Mouse (Mus musculus) heart, embryonic 16.5 days (tissue): ENCODE data around the gene Fcgr3. TPM values are rescaled to one million over a fixed set of nuclear protein-coding genes. Genes with fewer than 3 reads are reported as not detected.

Source experiments
- ATAC-seq: fragments of 200-750 bp; cut with Nextera tagmentation; replicated peaks from 2 replicates; pipeline ENCODE4 v1.8.0; 2017; ENCODE audit warnings: moderate number of reproducible peaks; ENCODE audit not compliant: insufficient read depth, low FRiP score; ENCODE audit errors: extremely low read depth
- H3K27ac ChIP-seq: fragments of 300-500 bp; sonication (generic); 2 replicates; pipeline ENCODE4 v1.5.1; 2014; ENCODE audit warnings: mild to moderate bottlenecking, low read length, control low read depth, moderate library complexity
- H3K27me3 ChIP-seq: fragments of 300-500 bp; sonication (generic); 2 replicates; pipeline ENCODE4 v1.6.1; 2014; ENCODE audit warnings: low read length, mixed read lengths; ENCODE audit not compliant: control insufficient read depth, insufficient read depth
- H3K36me3 ChIP-seq: fragments of 300-500 bp; sonication (generic); 2 replicates; pipeline ENCODE4 v1.6.1; 2014; ENCODE audit not compliant: control insufficient read depth, insufficient read depth
- H3K4me1 ChIP-seq: fragments of 300-500 bp; sonication (generic); 2 replicates; pipeline ENCODE4 v1.6.1; 2014; ENCODE audit warnings: low read length, mixed read lengths; ENCODE audit not compliant: control insufficient read depth, insufficient read depth
- H3K4me2 ChIP-seq: fragments of 300-500 bp; sonication (generic); 2 replicates; pipeline ENCODE4 v1.6.1; 2014; ENCODE audit warnings: low read depth, mild to moderate bottlenecking, control low read depth, low read length
- H3K4me3 ChIP-seq: fragments of 300-500 bp; sonication (generic); 2 replicates; pipeline ENCODE4 v1.5.1; 2014; ENCODE audit warnings: mild to moderate bottlenecking, control low read depth, low read length
- H3K9ac ChIP-seq: fragments of 300-500 bp; sonication (generic); 2 replicates; pipeline ENCODE4 v1.6.1; 2014; ENCODE audit warnings: low read length, control low read depth
- H3K9me3 ChIP-seq: fragments of 300-500 bp; sonication (generic); replicated peaks from 2 replicates; pipeline ENCODE4 v1.6.1; 2016; ENCODE audit warnings: low read length; ENCODE audit not compliant: control insufficient read depth
- WGBS: fragments of 180-500 bp; shearing (Covaris S2); extraction: QIAGEN DNeasy Blood & Tissue Kit; methylation state at CpG from one replicate; pipeline ENCODE4 v1.1.7; 2014; 5-methylcytosine and 5-hydroxymethylcytosine counted together
- polyA plus RNA-seq: library from polyadenylated mRNA; unstranded; fragments of >200 nt; fragmentation: Nextera tagmentation; extraction: Ambion mirVana; gene quantifications from 2 replicates; pipeline ENCODE4 v1.2.1, GENCODE M21; 2015

Gene Fcgr3
- polyA plus RNA-seq, 1 experiment from 2014 or later, result 10.7 TPM

DNA sequence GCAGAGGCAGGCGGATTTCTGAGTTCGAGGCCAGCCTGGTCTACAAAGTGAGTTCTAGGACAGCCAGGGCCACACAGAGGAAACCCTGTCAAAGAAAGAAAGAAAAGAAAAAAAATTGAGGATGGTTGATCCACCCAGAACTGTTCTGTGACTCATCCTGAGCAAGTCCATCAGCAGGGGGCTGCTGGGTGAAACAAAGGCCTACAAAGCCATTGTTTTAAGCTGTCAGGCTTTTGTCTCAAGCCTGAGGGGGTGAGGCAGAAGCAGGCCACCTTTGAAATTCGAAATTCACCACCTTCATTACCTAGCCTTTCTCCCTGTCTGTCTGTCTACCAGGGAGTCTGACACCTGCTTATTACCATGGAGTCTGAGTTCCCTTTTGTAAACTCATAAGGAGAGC, 18.2 kb downstream of the Fcgr3 start:
- no peaks in the 10 kb centered on the region; the same call in 1 of the 2 replicates for H3K9me3 ChIP-seq
- H3K9ac ChIP-seq, result no peak overlapping the region
- H3K36me3 ChIP-seq, result no peaks in the 10 kb centered on the region
- no peak for ATAC-seq
- no peaks in the 10 kb centered on the region for H3K27me3 ChIP-seq
- H3K27ac ChIP-seq, result no peak overlapping the region
- peaks cover 4% of the 10 kb centered on the region; the same call in 1 of the 2 replicates for H3K4me1 ChIP-seq
- H3K4me3 ChIP-seq, result no peak overlapping the region
- no peak overlapping the region for H3K4me2 ChIP-seq
- WGBS, result 75% methylated on average over 3 of the region's 3 CpGs

DNA sequence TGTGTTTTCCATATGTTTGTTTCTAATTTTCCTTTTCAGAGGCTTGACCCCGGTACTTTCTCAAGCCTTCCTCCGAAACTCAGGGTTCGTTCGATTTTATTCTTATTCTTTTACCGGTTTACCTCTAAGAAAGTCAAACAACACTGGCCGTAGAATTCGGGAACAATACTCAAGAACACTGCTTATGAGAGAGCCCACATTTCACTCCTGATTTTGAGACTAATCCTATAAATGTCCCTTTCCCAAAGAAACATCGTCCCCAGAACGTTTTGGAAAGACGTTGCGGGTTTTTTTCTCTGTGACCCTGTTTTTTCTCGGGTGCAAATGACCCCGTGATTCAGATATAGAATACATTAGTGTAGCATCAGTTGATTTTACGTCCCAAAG, 19.7 kb downstream of the Fcgr3 start:
- peak overlapping the region; percentile 64; the same call in 1 of the 2 replicates for H3K9ac ChIP-seq
- H3K4me1 ChIP-seq, result peaks cover 4% of the 10 kb centered on the region; the same call in 1 of the 2 replicates
- peak; percentile 5 for ATAC-seq
- H3K4me3 ChIP-seq, result peak overlapping the region; percentile 77
- peak overlapping the region; percentile 68 for H3K4me2 ChIP-seq
- no peaks in the 10 kb centered on the region; the same call in 1 of the 2 replicates for H3K9me3 ChIP-seq
- H3K27me3 ChIP-seq, result no peaks in the 10 kb centered on the region
- WGBS, result 4% methylated on average over 14 of the region's 14 CpGs
- no peaks in the 10 kb centered on the region for H3K36me3 ChIP-seq
- H3K27ac ChIP-seq, result no peak overlapping the region

DNA sequence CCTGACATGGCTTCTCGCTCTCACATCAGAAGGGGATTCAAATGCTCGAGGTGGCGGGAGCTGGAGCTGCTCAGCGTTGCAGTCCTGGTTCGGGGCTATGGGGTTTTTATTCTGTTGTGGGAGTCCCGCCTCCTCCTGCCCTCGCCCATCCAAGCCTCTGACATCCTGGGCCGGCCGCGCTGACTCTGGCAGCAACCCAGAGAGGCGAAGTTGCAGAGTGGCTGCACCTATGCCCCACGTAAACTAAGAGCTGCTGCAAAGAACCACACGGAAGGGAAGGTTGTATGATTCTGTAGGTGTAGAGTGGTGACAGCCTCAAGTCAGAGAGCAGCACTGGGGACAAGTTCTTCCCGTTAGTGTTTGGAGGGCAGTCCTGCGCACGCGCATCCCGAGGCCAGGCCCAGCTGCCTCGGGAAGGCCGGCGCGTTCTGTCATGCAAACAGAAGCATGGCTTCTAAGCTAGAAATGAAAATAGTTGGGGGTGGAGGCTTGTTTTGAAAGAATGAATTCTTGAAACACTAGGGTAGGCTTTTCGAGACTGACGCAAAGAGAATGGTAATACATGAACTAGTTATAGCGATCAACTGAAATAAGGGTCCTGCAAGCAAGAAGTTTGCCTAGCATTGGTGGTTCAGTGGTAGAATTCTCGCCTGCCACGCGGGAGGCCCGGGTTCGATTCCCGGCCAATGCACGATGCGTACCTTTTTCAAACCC, 20.2 kb downstream of the Fcgr3 start:
- under 1% methylated on average over 33 of the region's 33 CpGs for WGBS

DNA sequence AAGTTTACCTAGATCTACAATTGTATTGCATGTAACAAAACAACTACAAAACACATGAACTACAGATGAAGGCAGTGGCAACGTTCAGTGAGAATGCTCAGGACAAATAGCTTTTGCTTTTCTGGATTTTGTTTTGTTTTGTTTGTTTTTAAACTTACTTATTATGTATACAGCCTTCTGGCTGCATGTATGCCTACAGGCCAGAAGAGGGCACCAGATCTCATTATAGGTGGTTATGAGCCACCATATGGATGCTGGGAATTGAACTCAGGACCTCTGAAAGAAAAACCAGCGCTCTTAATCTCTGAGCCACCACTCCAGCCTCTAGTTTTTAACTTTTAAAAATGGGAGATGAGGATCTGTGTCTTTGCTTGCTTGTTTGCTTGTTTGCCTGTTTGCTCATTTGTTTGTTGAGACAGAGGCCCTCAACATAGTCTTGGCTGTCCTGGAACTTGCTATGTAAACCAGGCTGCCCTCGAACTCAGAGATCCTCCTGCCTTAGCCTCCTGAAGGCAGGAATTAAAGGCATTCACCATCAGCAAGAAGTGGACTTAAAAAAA, 21.1 kb downstream of the Fcgr3 start:
- Histone ChIP-seq H3K9me3 (no peaks in the 10 kb centered on the region), H3K4me2 (peak overlapping the region; percentile 61), H3K4me3 (peak overlapping the region; percentile 77), H3K27ac (no peak overlapping the region; the same call in 1 of the 2 replicates), H3K27me3 (no peaks in the 10 kb centered on the region), H3K4me1 (peaks cover 4% of the 10 kb centered on the region; the same call in 1 of the 2 replicates), H3K9ac (peak overlapping the region; percentile 75; the same call in 1 of the 2 replicates), H3K36me3 (no peaks in the 10 kb centered on the region)
- no peak for ATAC-seq
- 70% methylated on average over 3 of the region's 3 CpGs for WGBS

More for the DNA sequence above, 20.2 kb downstream of the Fcgr3 start:
- peak overlapping the region; percentile 77 for H3K4me3 ChIP-seq
- H3K4me2 ChIP-seq, result peak overlapping the region; percentile 68
- H3K27ac ChIP-seq, result peak overlapping the region; percentile 91
- peak; percentile 94 for ATAC-seq
- peaks cover 4% of the 10 kb centered on the region; the same call in 1 of the 2 replicates for H3K4me1 ChIP-seq
- H3K36me3 ChIP-seq, result no peaks in the 10 kb centered on the region
- H3K27me3 ChIP-seq, result no peaks in the 10 kb centered on the region
- H3K9me3 ChIP-seq, result no peaks in the 10 kb centered on the region
- peak overlapping the region; percentile 75 for H3K9ac ChIP-seq

DNA sequence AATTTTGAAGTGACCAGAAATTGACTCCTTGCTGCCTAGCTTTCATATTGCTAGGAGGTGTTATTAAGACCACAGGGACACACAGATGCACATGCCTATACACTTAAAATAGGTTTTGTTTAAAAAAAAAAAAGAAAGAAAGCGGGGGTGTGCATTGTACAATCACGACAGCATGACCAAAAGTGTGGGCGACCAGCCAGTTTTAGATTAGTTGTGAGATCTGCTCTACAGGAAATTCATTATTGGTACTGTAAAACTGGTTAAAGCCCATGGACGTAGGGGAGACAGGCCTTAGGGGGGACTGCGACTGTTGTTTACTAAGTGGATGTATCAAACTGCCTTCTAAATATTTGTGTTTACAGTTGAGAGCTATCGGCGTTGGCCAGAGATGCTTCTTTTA, 24.9 kb downstream of the Fcgr3 start:
- Histone ChIP-seq H3K27ac (no peak overlapping the region), H3K4me2 (no peak overlapping the region), H3K36me3 (no peaks in the 10 kb centered on the region), H3K4me3 (no peak overlapping the region), H3K9ac (no peak overlapping the region), H3K9me3 (no peaks in the 10 kb centered on the region), H3K27me3 (peaks cover 5% of the 10 kb centered on the region; the same call in 1 of the 2 replicates), H3K4me1 (peaks cover 3% of the 10 kb centered on the region)
- no peak for ATAC-seq
- 78% methylated on average over 7 of the region's 7 CpGs for WGBS

DNA sequence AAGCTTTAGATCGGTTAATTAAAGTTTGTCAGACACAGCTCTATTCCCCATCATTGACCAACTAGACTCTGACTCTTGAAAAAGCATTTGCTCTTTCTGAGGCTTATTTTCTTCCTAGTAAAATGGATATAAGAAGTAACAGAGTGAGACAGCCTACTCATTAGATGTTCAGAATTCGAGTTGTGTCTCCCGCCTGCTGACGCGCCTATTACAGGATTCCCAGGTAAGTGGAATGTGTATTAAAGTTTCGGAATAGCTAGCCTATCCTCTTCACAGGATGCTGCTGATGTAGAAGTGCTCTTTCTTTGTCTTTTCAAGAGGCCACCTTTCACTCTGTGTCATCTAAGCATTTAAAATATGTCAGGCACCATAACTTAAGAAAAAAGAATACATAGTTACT, 25.6 kb downstream of the Fcgr3 start:
- ATAC-seq, result no peak
- Histone ChIP-seq H3K9ac (no peak overlapping the region), H3K4me1 (peaks cover 3% of the 10 kb centered on the region), H3K4me2 (no peak overlapping the region), H3K27me3 (peaks cover 5% of the 10 kb centered on the region; the same call in 1 of the 2 replicates), H3K36me3 (no peaks in the 10 kb centered on the region), H3K9me3 (no peaks in the 10 kb centered on the region), H3K27ac (no peak overlapping the region), H3K4me3 (no peak overlapping the region)
- WGBS, result 66% methylated on average over 6 of the region's 6 CpGs

DNA sequence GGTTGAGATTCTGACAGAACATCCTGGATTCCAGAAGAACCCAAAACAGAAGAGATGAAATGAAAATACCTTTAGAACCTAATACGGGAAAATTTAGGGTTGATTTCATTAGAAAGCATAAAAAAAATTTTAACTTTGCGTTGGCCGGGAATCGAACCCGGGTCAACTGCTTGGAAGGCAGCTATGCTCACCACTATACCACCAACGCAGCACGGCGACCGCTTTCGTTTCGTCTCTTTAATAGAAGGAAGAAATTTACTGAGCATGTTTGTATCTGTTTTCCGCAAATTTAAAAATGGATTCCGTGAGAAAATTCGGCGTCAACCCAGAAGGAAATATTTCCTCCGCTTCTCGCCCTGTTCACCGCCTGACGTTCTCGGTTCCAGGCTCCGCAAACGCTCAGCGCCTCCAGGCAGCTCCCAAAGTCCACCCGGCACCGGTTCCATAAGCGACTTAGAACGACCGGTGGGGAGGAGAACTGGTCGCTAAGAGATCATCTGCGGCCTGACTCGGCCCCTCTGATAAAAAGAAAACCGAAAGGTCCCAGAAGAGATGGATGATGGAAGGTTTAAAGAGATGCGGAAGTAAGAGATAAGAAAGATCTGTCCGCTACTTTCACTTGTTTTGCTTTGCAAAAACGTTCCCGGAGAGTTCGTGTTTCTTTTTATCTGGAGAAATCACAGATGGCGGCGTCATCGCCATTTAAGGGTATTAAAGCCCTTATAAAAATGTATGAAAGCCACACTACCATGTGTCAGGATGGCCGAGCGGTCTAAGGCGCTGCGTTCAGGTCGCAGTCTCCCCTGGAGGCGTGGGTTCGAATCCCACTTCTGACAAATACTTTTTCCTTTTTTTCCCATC, 26.6 kb downstream of the Fcgr3 start:
- H3K9me3 ChIP-seq, result no peaks in the 10 kb centered on the region
- peak overlapping the region; percentile 69 for H3K4me2 ChIP-seq
- peak overlapping the region; percentile 87 for H3K27ac ChIP-seq
- peak; percentile 79 for ATAC-seq
- under 1% methylated on average over 47 of the region's 47 CpGs for WGBS
- peak overlapping the region; percentile 100 for H3K4me3 ChIP-seq
- peaks cover 3% of the 10 kb centered on the region for H3K4me1 ChIP-seq
- peaks cover 5% of the 10 kb centered on the region; the same call in 1 of the 2 replicates for H3K27me3 ChIP-seq
- H3K9ac ChIP-seq, result peak overlapping the region; percentile 90
- H3K36me3 ChIP-seq, result no peaks in the 10 kb centered on the region

DNA sequence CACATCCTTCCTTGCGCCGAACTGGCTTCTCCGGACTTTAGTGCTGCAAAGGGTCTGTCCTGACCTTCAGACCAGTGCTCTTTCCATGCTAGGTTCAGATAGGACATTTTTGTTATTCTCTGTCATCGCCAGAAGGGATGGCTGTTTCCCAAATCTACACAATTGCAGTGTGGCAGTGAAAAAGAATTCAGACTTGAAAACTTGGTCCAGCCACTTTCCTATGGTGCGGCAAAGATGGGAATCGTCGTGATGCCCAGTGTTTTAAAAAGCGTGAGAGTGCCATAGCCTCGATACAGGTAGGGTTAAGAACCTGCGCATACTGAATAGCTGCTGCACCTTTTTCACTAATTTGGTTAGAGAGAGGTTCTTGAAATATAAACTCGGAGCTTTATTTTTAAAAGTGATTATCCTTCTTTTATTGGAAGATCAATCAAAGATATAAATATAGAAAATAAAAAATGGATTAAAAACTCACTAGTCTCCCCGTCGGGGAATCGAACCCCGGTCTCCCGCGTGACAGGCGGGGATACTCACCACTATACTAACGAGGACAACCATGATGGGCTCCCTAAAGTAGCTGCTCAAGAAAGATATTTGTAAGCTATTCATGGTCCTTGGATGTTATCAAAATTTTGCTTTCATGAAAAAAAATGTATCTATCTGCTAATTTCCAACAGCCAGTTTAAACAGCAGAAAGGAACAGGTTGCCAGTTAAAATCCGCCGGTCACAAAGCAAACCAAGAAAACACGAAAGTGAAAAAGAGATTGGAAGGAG, 28.0 kb downstream of the Fcgr3 start:
- Histone ChIP-seq H3K27me3 (peaks cover 14% of the 10 kb centered on the region), H3K4me2 (peak overlapping the region; percentile 85), H3K9ac (no peak overlapping the region), H3K4me3 (peak overlapping the region; percentile 56), H3K27ac (no peak overlapping the region), H3K9me3 (no peaks in the 10 kb centered on the region), H3K36me3 (no peaks in the 10 kb centered on the region), H3K4me1 (peaks cover 3% of the 10 kb centered on the region)
- WGBS, result 4% methylated on average over 22 of the region's 22 CpGs
- ATAC-seq, result no peak
